Comparison of ENCODE assay signal across 9 mouse cellular contexts in genomic region chr6:72401875-72402274, GRCm38 (mm10). TPM values are rescaled to one million over a fixed set of nuclear protein-coding genes. Genes with fewer than 3 reads are reported as not detected.
DNase-seq lines count a peak whose midpoint lies in the region; ATAC-seq and TF ChIP-seq lines count a peak whose summit lies in the region.
"Had no signal": no experiment of that assay in that cellular context is flagged by ENCODE, and none has a peak within 500 bp of the region (broad histone marks: within the 10 kb centered on the region; RNA-seq: fewer than 3 reads in every experiment).

No protein-coding gene starts in this region.

- DNase-seq in kidney, adult 11 months = peak; percentile 79
- peak; percentile 85 for DNase-seq in adrenal gland, postnatal 10 days
- DNase-seq in embryonic facial prominence, embryonic 11.5 days (ENCODE audit: low spot score) = peak; percentile 79
- peak; percentile 46 to 63 for DNase-seq in left cerebral cortex, postnatal 36 days (ENCODE audit: low spot score in 2 of 2)
- peak; percentile 72 to 79 for DNase-seq in natural killer cell, adult 2 months (ENCODE audit: low spot score in 2 of 2)

- 21% methylated on average over 7 of the region's 7 CpGs for WGBS in kidney, embryonic 15.5 days
- 20% methylated on average over 7 of the region's 7 CpGs for WGBS in embryonic facial prominence, embryonic 11.5 days

- ATAC-seq in kidney, embryonic 15.5 days (replicated peaks; ENCODE audit: low FRiP score) = no peak
- no peak for ATAC-seq in embryonic facial prominence, embryonic 11.5 days (replicated peaks; ENCODE audit: insufficient number of reproducible peaks, low FRiP score, low TSS enrichment, low read depth)
- peak; percentile 82 to 85 for ATAC-seq in hematopoietic stem cell, adult 5-6 weeks (replicated peaks in 1 of 2; ENCODE audit: insufficient read depth in 1 of 2, low FRiP score in 2 of 2, low TSS enrichment in 1 of 2, low read depth in 1 of 2, poor library complexity in 2 of 2, severe bottlenecking in 2 of 2)

- no peak overlapping the region for H3K4me3 ChIP-seq in kidney, embryonic 15.5 days (replicated peaks)
- no peak overlapping the region for H3K4me3 ChIP-seq in embryonic facial prominence, embryonic 11.5 days (ENCODE audit: low read depth, low read length)
- H3K4me3 ChIP-seq in testis, adult 2 months (ENCODE audit: control insufficient read depth, low read depth, low read length) = no peak overlapping the region
- H3K4me3 ChIP-seq: neural tube, embryonic 12.5 days had no signal

- peak; percentile 65; the same call in 1 of the 2 replicates for TF ChIP-seq CTCF in testis, adult 2 months (IDR thresholded peaks at IDR 0.05; ENCODE audit: control insufficient read depth, insufficient read depth, insufficient replicate concordance, low read depth, low read length)

- no peak overlapping the region for H3K27ac ChIP-seq in kidney, embryonic 15.5 days
- no peak overlapping the region for H3K27ac ChIP-seq in embryonic facial prominence, embryonic 11.5 days (replicated peaks; ENCODE audit: low read depth, low read length)
- no peak overlapping the region for H3K27ac ChIP-seq in testis, adult 2 months (ENCODE audit: control insufficient read depth, insufficient read depth, low read depth, low read length)
- H3K27ac ChIP-seq: neural tube, embryonic 12.5 days had no signal

- intact Hi-C loops in left cerebral cortex, postnatal 36 days (cut with DNase I) = no loop called here

- H3K9ac ChIP-seq in kidney, embryonic 15.5 days = no peak overlapping the region
- no peak overlapping the region for H3K9ac ChIP-seq in embryonic facial prominence, embryonic 11.5 days (replicated peaks; ENCODE audit: low read length)
- H3K9ac ChIP-seq: neural tube, embryonic 12.5 days had no signal

- H3K27me3 ChIP-seq in kidney, embryonic 15.5 days = no peaks in the 10 kb centered on the region
- H3K27me3 ChIP-seq in embryonic facial prominence, embryonic 11.5 days (ENCODE audit: control insufficient read depth, insufficient read depth, low read length) = no peaks in the 10 kb centered on the region
- no peaks in the 10 kb centered on the region for H3K27me3 ChIP-seq in testis, adult 2 months (ENCODE audit: control insufficient read depth, insufficient read depth, low read length)
- H3K27me3 ChIP-seq: neural tube, embryonic 12.5 days had no signal

- H3K4me2 ChIP-seq in kidney, embryonic 15.5 days = no peak overlapping the region
- no peak overlapping the region for H3K4me2 ChIP-seq in embryonic facial prominence, embryonic 11.5 days (ENCODE audit: low read depth, low read length)
- H3K4me2 ChIP-seq: neural tube, embryonic 12.5 days had no signal

- 0 out of 2 replicates have a peak, but pooled peaks cover 2% of the 10 kb centered on the region for H3K4me1 ChIP-seq in kidney, embryonic 15.5 days
- no peaks in the 10 kb centered on the region for H3K4me1 ChIP-seq in embryonic facial prominence, embryonic 11.5 days (ENCODE audit: control insufficient read depth, insufficient read depth, low read length)
- H3K4me1 ChIP-seq in testis, adult 2 months (ENCODE audit: control insufficient read depth, insufficient read depth, low read length) = no peaks in the 10 kb centered on the region
- H3K4me1 ChIP-seq: neural tube, embryonic 12.5 days had no signal

- H3K9me3 ChIP-seq in kidney, embryonic 15.5 days (replicated peaks) = no peaks in the 10 kb centered on the region
- H3K9me3 ChIP-seq in embryonic facial prominence, embryonic 11.5 days (replicated peaks; ENCODE audit: control insufficient read depth, low read length) = no peaks in the 10 kb centered on the region
- H3K9me3 ChIP-seq: neural tube, embryonic 12.5 days had no signal

- H3K36me3 ChIP-seq in kidney, embryonic 15.5 days = no peaks in the 10 kb centered on the region
- no peaks in the 10 kb centered on the region for H3K36me3 ChIP-seq in embryonic facial prominence, embryonic 11.5 days (replicated peaks; ENCODE audit: control insufficient read depth, insufficient read depth, low read depth, low read length)
- H3K36me3 ChIP-seq in testis, adult 2 months (ENCODE audit: control insufficient read depth, insufficient read depth, low read length) = no peaks in the 10 kb centered on the region
- H3K36me3 ChIP-seq: neural tube, embryonic 12.5 days had no signal

- TF ChIP-seq POLR2A in testis, adult 2 months (IDR thresholded peaks at IDR 0.05; ENCODE audit: control insufficient read depth, low read depth, low read length) = no peak

RNA-seq across cellular contexts. Expression of gene Vamp8, which starts 11.4 kb away (rescaled TPM):
- polyA plus RNA-seq in kidney, embryonic 15.5 days (2015; fragmentation: Nextera tagmentation; extraction: Ambion mirVana) = 146 and 150 TPM in 2 replicates
- total RNA-seq in adrenal gland, postnatal 10 days (2021) = 100 to 1,000 TPM; 109 to 123 TPM
- polyA plus RNA-seq in embryonic facial prominence, embryonic 11.5 days (2014; fragmentation: Nextera tagmentation; extraction: Ambion mirVana) = 69.6 and 75.6 TPM in 2 replicates
- 270 and 419 TPM in 2 replicates for total RNA-seq in hematopoietic stem cell, adult 5-6 weeks (2017)
- total RNA-seq in left cerebral cortex, postnatal 36 days (2021) = 10 to 100 TPM; 12.6 to 13.8 TPM
- polyA plus RNA-seq in testis, adult 2 months (2012; rRNA removed) = 14.8 and 16.0 TPM in 2 replicates

RNA-seq across cellular contexts. Expression of gene Ggcx, which starts 12.2 kb away (rescaled TPM):
- polyA plus RNA-seq in kidney, embryonic 15.5 days (2015; fragmentation: Nextera tagmentation; extraction: Ambion mirVana) = 32.5 and 36.0 TPM in 2 replicates
- 10 to 100 TPM; 42.4 to 42.7 TPM for total RNA-seq in adrenal gland, postnatal 10 days (2021)
- 12.4 and 15.7 TPM in 2 replicates for polyA plus RNA-seq in embryonic facial prominence, embryonic 11.5 days (2014; fragmentation: Nextera tagmentation; extraction: Ambion mirVana)
- total RNA-seq in hematopoietic stem cell, adult 5-6 weeks (2017) = 9.4 and 9.8 TPM in 2 replicates
- total RNA-seq in left cerebral cortex, postnatal 36 days (2021) = 10 to 100 TPM; 21.7 to 27.0 TPM
- polyA plus RNA-seq in testis, adult 2 months (2012; rRNA removed) = 4.0 and 4.1 TPM in 2 replicates

RNA-seq across cellular contexts. Expression of gene Vamp5, which starts 21.6 kb away (rescaled TPM):
- polyA plus RNA-seq in kidney, embryonic 15.5 days (2015; fragmentation: Nextera tagmentation; extraction: Ambion mirVana) = 35.0 and 40.7 TPM in 2 replicates
- 10 to 100 TPM; 25.2 to 46.6 TPM for total RNA-seq in adrenal gland, postnatal 10 days (2021)
- 13.5 and 15.8 TPM in 2 replicates for polyA plus RNA-seq in embryonic facial prominence, embryonic 11.5 days (2014; fragmentation: Nextera tagmentation; extraction: Ambion mirVana)
- total RNA-seq in hematopoietic stem cell, adult 5-6 weeks (2017) = 57.2 and 59.8 TPM in 2 replicates
- 1 to 10 TPM; 4.0 to 4.3 TPM for total RNA-seq in left cerebral cortex, postnatal 36 days (2021)
- polyA plus RNA-seq in testis, adult 2 months (2012; rRNA removed) = 25.8 and 26.6 TPM in 2 replicates

RNA-seq across cellular contexts. Expression of gene Rnf181, which starts 35.1 kb away (rescaled TPM):
- polyA plus RNA-seq in kidney, embryonic 15.5 days (2015; fragmentation: Nextera tagmentation; extraction: Ambion mirVana) = 116 and 130 TPM in 2 replicates
- 100 to 1,000 TPM; 176 to 188 TPM for total RNA-seq in adrenal gland, postnatal 10 days (2021)
- 95.1 and 96.7 TPM in 2 replicates for polyA plus RNA-seq in embryonic facial prominence, embryonic 11.5 days (2014; fragmentation: Nextera tagmentation; extraction: Ambion mirVana)
- 55.9 and 56.8 TPM in 2 replicates for total RNA-seq in hematopoietic stem cell, adult 5-6 weeks (2017)
- total RNA-seq in left cerebral cortex, postnatal 36 days (2021) = 10 to 100 TPM; 71.6 to 76.2 TPM
- 284 and 298 TPM in 2 replicates for polyA plus RNA-seq in testis, adult 2 months (2012; rRNA removed)

RNA-seq across cellular contexts. Expression of gene Mat2a, which starts 37.5 kb away (rescaled TPM):
- 418 and 431 TPM in 2 replicates for polyA plus RNA-seq in kidney, embryonic 15.5 days (2015; fragmentation: Nextera tagmentation; extraction: Ambion mirVana)
- total RNA-seq in adrenal gland, postnatal 10 days (2021) = 100 to 1,000 TPM; 225 to 245 TPM
- 503 and 527 TPM in 2 replicates for polyA plus RNA-seq in embryonic facial prominence, embryonic 11.5 days (2014; fragmentation: Nextera tagmentation; extraction: Ambion mirVana)
- 168 and 256 TPM in 2 replicates for total RNA-seq in hematopoietic stem cell, adult 5-6 weeks (2017)
- total RNA-seq in left cerebral cortex, postnatal 36 days (2021) = 100 to 1,000 TPM; 164 to 176 TPM
- polyA plus RNA-seq in testis, adult 2 months (2012; rRNA removed) = 55.5 and 67.4 TPM in 2 replicates

Comparison
In these comparisons a context has a peak if more than half of its experiments do, and no peak if none do; other contexts are left out.
1. ATAC-seq: peak in hematopoietic stem cell, adult 5-6 weeks (2 of 2); none in kidney, embryonic 15.5 days (single experiment) and embryonic facial prominence, embryonic 11.5 days (single experiment).
2. RNA of gene Vamp8, which starts 11.4 kb away (total RNA-seq): 270 to 419 TPM in hematopoietic stem cell, adult 5-6 weeks and 109 to 123 TPM in adrenal gland, postnatal 10 days; 12.6 to 13.8 TPM in left cerebral cortex, postnatal 36 days; every median in the first group is over 4 times any median in the second.
3. RNA of gene Vamp5, which starts 21.6 kb away (total RNA-seq): 57.2 to 59.8 TPM in hematopoietic stem cell, adult 5-6 weeks and 25.2 to 46.6 TPM in adrenal gland, postnatal 10 days; 4.0 to 4.3 TPM in left cerebral cortex, postnatal 36 days; every median in the first group is over 4 times any median in the second.
4. Peak in every context shown above with its lines, with median percentiles within 50 percentile points of each other: DNase-seq.